ENCODE assay signal across 8 mouse cellular contexts in the genomic region with DNA sequence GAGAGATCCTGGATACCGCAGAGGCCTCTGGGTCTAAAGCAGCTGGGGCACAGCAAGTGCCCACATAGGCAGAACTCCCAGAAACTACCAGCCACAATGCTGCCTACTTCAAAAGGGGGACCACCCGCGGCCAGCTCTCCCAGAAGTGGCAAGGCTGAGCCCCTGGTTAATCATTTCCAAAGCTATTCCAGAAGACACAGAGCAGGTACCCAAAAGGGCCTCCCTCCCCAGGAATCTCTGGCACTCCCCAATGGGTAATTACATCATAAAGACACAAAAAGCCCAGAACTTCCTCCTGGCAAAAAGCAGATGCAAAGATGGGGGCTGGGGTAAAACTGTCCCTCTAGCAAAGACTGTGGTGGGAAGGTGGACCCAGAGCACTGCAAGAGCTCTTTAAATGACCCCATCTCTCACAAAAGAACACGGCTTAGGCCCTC. TPM values are rescaled to one million over a fixed set of nuclear protein-coding genes. Genes with fewer than 3 reads are reported as not detected.
A peak's percentile ranks its signal among the peaks of the same experiment; 100 is the strongest.
DNase-seq lines count a peak whose midpoint lies in the region; ATAC-seq and TF ChIP-seq lines count a peak whose summit lies in the region.

No protein-coding gene starts in this region.

- no peaks in the 10 kb centered on the region for H3K27me3 ChIP-seq in forebrain, embryonic 10.5 days (ENCODE audit: poor library complexity, severe bottlenecking)
- H3K27me3 ChIP-seq in lung, embryonic 15.5 days: no peaks in the 10 kb centered on the region
- H3K27me3 ChIP-seq in stomach, postnatal 0 days (ENCODE audit: control insufficient read depth, insufficient read depth, low read length): no peaks in the 10 kb centered on the region

- 9% methylated on average over 4 of the region's 4 CpGs for WGBS in forebrain, embryonic 10.5 days
- 20% methylated on average over 4 of the region's 4 CpGs for WGBS in lung, embryonic 15.5 days
- 18% methylated on average over 4 of the region's 4 CpGs for WGBS in stomach, postnatal 0 days

- peak; percentile 38 for DNase-seq in ovary, postnatal 36 days (ENCODE audit: low spot score)
- DNase-seq in ovary, postnatal 10 days (ENCODE audit: low spot score): no peak
- DNase-seq in forebrain, embryonic 10.5 days (ENCODE audit: extremely low spot score, low spot score): peak; percentile 43
- DNase-seq in kidney, adult 18-20 months: peak; percentile 83
- peak; percentile 73 for DNase-seq in stomach, postnatal 0 days (ENCODE audit: low spot score)
- no peak for DNase-seq in B cell, adult 2 months

- peak overlapping the region; percentile 43 for H3K4me2 ChIP-seq in lung, embryonic 15.5 days
- peak overlapping the region; percentile 41 for H3K4me2 ChIP-seq in stomach, postnatal 0 days (replicated peaks; ENCODE audit: low read depth)

- TF ChIP-seq EP300 in stomach, postnatal 0 days (optimal IDR thresholded peaks at IDR 0.05): no peak

- ATAC-seq in lung, embryonic 15.5 days (ENCODE audit: borderline replicate concordance, extremely low read depth, low FRiP score, low TSS enrichment): peak; percentile 56
- ATAC-seq in stomach, postnatal 0 days (ENCODE audit: low FRiP score, low TSS enrichment): peak; percentile 45
- no peak for ATAC-seq in erythroid progenitor cell, adult 5-6 weeks (replicated peaks; ENCODE audit: low FRiP score, poor library complexity, severe bottlenecking)

- peaks cover 4% of the 10 kb centered on the region; the same call in 1 of the 2 replicates for H3K9me3 ChIP-seq in forebrain, embryonic 10.5 days
- H3K9me3 ChIP-seq in lung, embryonic 15.5 days: no peaks in the 10 kb centered on the region
- H3K9me3 ChIP-seq in stomach, postnatal 0 days (ENCODE audit: control insufficient read depth, low read length): no peaks in the 10 kb centered on the region

- peak overlapping the region; percentile 90 for H3K27ac ChIP-seq in forebrain, embryonic 10.5 days
- H3K27ac ChIP-seq in lung, embryonic 15.5 days: peak overlapping the region; percentile 97
- peak overlapping the region; percentile 99 for H3K27ac ChIP-seq in stomach, postnatal 0 days (replicated peaks)

- TF ChIP-seq CTCF in stomach, postnatal 0 days (IDR thresholded peaks at IDR 0.05; ENCODE audit: low read depth): no peak

- peak overlapping the region; percentile 32; the same call in 1 of the 2 replicates for H3K4me3 ChIP-seq in forebrain, embryonic 10.5 days
- peak overlapping the region; percentile 6; the same call in 1 of the 2 replicates for H3K4me3 ChIP-seq in lung, embryonic 15.5 days
- no peak overlapping the region for H3K4me3 ChIP-seq in stomach, postnatal 0 days (ENCODE audit: low read depth, low read length)

- H3K36me3 ChIP-seq in forebrain, embryonic 10.5 days (replicated peaks): peaks cover 60% of the 10 kb centered on the region
- no peaks in the 10 kb centered on the region for H3K36me3 ChIP-seq in lung, embryonic 15.5 days
- no peaks in the 10 kb centered on the region for H3K36me3 ChIP-seq in stomach, postnatal 0 days (ENCODE audit: control insufficient read depth, insufficient read depth, low read length)

- H3K4me1 ChIP-seq in forebrain, embryonic 10.5 days: peaks cover 92% of the 10 kb centered on the region
- H3K4me1 ChIP-seq in lung, embryonic 15.5 days: peaks cover 82% of the 10 kb centered on the region
- peaks cover 37% of the 10 kb centered on the region for H3K4me1 ChIP-seq in stomach, postnatal 0 days (replicated peaks; ENCODE audit: control insufficient read depth, insufficient read depth)

- peak overlapping the region; percentile 38 for H3K9ac ChIP-seq in lung, embryonic 15.5 days
- H3K9ac ChIP-seq in stomach, postnatal 0 days (ENCODE audit: low read length): peak overlapping the region; percentile 56

RNA-seq across cellular contexts. Expression of a gene that starts 41.4 kb away (rescaled TPM):
- polyA plus RNA-seq in forebrain, embryonic 10.5 days (2016; fragmentation: Nextera tagmentation; extraction: Ambion mirVana): 60.2 and 64.4 TPM in 2 replicates
- polyA plus RNA-seq in lung, embryonic 15.5 days (2015; fragmentation: Nextera tagmentation; extraction: Ambion mirVana): 44.7 and 46.0 TPM in 2 replicates
- polyA plus RNA-seq in stomach, postnatal 0 days (2015; fragmentation: Nextera tagmentation; extraction: Ambion mirVana): 24.3 and 29.7 TPM in 2 replicates
- total RNA-seq in erythroid progenitor cell, adult 5-6 weeks (2015; ENCODE audit: low replicate concordance): 55.3 and 129 TPM in 2 replicates
- total RNA-seq in erythroid progenitor cell, adult 5-6 weeks (2017; ENCODE audit: low replicate concordance): 59.5 and 85.9 TPM in 2 replicates

Comparison
In these comparisons a context has a peak if more than half of its experiments do, and no peak if none do; other contexts are left out.
1. DNase-seq: peak in ovary, postnatal 36 days (single experiment), forebrain, embryonic 10.5 days (single experiment), kidney, adult 18-20 months (single experiment) and stomach, postnatal 0 days (single experiment); none in ovary, postnatal 10 days (single experiment) and B cell, adult 2 months (0 of 2).
2. Peak in every context shown above with its lines, with median percentiles within 50 percentile points of each other: H3K27ac ChIP-seq.